Mouse (Mus musculus) retina, postnatal 7 days (tissue): ENCODE measurements around the gene Smap1.

Source experiments
- DNase-seq: peaks from one replicate; pipeline ENCODE4 v3.0.0-alpha.2; 2012; ENCODE audit warnings: low read depth, low spot score

Smap1 gene

GRCm38 (mm10) chr1:23920275-23920674 lies 1.8 kb downstream of the Smap1 start:
- no peak for DNase-seq

DNA sequence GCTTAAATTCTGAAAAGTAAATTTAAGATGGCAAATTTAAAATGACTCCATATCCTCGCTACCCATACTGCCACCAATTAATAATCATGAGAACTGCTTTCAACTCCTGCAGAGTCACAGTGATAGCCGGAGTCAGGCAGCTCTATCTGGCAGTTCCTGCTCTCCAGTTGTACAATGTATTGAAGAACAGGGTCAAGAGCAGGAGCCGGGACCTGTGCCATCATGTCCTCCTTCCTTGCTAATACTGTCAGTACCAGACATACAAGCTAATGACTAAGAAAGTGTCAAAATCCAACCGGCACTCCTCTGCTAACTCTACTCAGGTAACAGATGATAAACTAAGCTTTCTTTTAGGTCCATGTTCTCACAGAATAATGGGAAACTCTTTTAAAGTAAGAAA lies 3.0 kb downstream of the Smap1 start:
- no peak for DNase-seq

DNA sequence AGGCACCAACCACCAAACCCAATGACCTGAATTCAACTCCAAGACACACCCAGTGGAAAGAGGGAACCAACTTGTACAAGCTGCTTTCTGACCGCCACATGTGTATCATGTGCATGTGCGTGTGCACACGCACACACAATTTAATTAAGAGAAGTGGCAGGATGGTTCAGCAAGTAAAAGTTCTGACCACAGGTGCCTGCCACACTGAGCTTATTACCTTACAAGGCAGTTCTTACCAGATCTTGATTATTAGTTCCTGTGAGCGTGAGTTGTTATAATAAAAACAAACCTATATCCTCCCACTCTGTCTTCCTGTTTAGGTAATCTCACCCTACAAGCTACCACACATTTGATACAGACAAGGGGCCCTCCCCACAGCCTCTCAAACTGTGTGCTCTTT lies 6.6 kb downstream of the Smap1 start:
- no peak for DNase-seq

GRCm38 (mm10) chr1:23912988-23913387 lies 9.1 kb downstream of the Smap1 start:
- DNase-seq = no peak

- no peak for DNase-seq
Measured at GRCm38 (mm10) chr1:23906082-23906481, 16.0 kb downstream of the Smap1 start.

- no peak for DNase-seq
Measured at GRCm38 (mm10) chr1:23903340-23903739, 18.8 kb downstream of the Smap1 start.

DNA sequence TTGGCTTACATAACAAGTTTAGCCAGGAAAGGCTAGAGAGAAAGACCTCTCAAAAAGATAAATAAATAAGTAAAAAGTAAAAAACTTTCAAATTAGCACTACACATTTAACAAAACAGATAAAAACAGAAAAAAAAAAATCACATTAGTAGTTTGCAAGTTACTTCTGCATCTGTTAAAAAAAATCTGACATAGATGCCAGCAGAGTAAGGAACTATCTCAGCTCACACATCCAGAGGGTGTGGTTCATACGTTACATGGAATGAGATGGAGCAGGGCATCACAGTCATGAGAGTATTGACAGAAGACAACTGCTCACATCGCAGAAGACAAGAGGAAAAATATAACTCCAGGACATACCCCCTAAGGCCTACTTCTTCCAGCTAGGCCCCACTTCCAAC lies 19.4 kb downstream of the Smap1 start:
- no peak for DNase-seq

DNA sequence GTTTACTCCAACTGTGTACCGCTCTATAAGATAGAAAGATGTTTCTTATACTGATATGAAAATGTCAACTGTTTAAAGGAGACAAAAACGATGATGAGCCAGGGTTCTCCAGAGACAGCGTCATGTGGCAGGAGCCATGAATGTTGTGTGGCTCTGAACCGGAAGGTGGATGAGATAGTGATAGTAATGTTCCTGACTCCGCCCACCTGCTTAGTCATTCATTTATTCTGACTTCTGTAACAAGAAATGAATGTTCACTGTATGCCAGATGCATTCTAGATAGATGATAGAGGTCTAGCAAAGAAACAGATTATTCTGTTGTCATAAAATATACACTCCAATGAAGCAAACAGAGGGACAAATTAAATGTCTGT lies 22.5 kb downstream of the Smap1 start:
- no peak for DNase-seq

DNA sequence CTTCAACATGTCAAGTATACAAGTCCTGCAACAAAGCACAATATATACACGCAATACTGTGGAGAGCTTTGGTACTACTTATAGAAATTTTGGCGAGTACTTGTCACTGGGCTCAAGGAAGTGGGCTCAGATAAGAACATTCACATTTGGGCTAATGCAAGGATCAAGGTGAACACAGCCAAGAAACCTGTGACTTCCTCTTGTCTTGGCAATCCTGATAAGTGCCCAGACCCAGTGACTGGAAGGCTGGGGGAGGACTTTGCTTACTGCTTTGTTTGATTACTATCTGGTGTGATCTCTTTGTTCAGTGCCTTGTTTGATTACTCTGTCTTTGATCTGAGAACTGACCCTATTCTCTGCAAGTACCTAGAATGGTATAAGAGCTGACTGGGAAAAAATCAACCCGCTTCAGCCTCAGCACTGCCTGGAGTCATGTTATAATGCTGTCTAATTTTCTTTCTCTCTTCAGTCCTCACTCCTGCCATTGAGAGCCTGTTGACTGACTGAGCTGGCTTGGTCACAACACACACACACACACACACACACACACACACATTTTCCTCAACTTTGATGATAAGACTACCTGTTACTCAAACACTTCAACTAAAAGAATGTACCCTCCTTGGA lies 23.0 kb downstream of the Smap1 start:
- DNase-seq = no peak

- DNase-seq = no peak
Measured at GRCm38 (mm10) chr1:23892072-23892471, 30.0 kb downstream of the Smap1 start.

DNA sequence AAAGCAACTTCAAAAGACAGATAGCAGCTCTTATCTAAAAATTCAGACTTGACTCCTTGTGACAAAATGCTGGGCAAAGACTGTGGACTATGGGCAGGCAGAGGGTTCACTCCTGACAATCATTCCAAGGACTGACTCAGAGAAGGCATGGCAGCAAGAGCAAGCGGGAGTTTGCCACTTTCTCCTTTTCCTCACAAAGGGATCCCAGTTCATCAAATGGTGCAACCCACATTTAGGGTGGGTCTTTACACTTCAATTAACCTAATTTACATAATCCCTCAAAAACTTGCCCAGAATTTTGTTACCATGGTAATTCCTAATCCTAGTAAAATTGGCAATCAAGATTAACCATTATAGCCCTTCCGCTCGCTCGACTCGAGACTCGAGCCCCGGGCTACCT lies 37.2 kb downstream of the Smap1 start:
- DNase-seq = no peak

DNA sequence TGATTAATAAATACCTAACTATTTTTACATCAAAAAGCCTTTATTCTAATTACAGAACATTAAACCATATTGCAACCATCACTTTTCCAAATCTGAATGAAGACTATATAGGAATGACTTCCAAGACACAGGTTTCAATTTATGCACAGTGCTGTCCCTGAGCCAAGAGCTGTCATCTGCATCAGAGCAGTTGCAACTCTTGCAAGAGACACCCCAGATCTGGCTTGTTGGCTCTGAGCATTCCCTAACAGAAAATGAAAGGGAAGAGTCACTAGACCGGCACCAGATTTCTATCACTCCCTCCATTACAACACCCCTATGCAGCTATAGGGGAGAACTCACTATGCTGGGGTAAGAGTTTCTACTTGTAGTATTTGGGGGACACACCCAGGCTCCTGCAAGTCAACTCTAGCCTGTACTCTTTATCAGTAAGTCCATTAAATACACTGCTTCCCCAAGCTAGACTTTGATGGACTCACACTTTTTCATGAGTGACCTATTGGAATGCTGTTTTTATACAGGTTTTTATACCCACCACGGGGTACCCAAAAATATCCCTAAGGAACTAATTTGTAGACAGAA lies 37.9 kb downstream of the Smap1 start:
- DNase-seq = no peak

DNA sequence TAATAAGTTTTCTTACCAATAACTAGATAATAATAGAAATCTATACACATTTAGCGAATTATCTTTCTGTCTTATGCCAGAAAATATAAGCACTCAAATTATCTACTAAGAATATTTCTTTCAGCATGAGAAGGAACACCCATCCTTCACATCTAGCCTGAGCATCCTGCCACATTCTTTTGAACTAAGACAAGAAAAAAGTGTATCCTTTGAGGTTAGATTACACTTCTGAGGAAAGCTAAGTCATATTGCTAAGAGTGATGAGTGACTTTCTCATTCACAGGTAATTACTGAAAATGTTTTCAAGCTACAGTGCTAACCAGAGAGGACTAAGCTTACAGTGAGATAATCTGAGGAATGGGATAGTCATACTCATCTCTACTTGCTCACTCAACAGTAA lies 39.4 kb downstream of the Smap1 start:
- no peak for DNase-seq

GRCm38 (mm10) chr1:23872194-23872593 lies 49.9 kb downstream of the Smap1 start:
- no peak for DNase-seq

- no peak for DNase-seq
Measured at GRCm38 (mm10) chr1:23867350-23867862, 54.7 kb downstream of the Smap1 start.

GRCm38 (mm10) chr1:23865566-23865965 lies 56.6 kb downstream of the Smap1 start:
- no peak for DNase-seq

DNA sequence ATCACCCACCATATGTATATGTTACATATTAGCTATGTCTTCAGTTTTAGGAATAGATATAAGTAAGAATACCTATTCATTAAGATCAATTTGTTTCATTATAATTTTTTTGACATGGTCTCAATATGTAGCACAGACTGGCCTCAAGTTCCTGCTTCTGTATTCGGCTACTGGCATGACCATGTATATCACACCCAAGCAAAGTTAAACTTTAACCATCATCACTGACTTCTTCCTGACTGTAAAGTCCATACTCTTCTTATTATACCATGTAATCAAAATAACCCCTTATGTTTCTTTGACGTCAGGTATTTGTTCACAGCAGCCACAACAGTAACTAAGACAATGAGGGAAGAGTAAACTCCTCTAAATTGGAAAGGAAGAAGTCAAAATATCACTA lies 61.2 kb downstream of the Smap1 start:
- DNase-seq = no peak

GRCm38 (mm10) chr1:23855623-23856022 lies 66.5 kb downstream of the Smap1 start:
- DNase-seq = no peak

DNA sequence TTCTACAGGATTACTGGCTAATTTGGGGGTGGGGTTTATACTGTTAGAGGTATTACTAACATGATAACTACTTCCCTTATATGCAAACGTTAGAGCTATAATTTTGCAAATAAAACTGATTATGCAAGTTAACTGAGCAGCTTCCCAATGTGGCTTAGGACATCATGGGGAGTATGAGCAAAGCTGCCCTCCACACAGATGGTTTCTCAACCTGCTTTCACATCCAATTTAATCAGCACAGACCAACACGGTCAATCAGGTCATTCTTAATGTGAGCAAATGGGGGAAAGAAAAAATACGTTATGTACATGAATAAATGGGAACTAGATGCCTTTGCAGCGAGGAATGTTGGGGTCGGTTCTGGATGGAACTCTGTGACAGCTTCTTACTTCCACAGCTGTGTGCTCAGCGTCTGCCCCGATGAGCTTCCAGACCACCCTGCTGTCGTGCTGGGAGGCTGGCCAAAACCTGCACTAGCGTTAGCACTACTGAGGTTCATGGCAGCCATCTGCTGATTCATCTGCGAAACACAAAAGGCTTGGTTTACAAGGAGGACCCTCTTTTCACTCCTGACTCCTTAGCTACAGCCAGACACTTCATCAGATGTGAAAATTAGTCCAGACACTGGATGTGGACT lies 76.0 kb downstream of the Smap1 start:
- no peak for DNase-seq

DNA sequence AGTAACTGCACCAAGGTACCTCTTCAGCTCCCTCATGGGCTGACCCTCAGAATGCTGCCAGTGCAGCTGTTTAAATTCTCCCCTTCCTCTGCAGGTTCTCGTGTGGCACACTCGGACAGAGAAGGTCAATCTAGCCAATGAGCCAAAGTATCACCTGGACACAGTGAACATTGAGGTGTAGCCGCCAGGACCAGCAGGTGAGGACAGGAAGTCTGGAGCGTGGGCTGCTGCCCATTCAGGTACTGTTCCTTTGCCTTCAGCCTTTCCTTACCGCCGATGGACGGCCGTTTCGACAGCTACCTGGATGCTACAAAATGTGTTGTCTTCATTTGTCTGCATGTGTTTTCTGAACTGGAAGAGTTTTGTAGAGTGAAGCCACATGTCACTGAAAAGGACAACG lies 77.1 kb downstream of the Smap1 start:
- no peak for DNase-seq

- DNase-seq = no peak
Measured at GRCm38 (mm10) chr1:23843790-23844189, 78.3 kb downstream of the Smap1 start.

- DNase-seq = no peak
Measured at GRCm38 (mm10) chr1:23842629-23843028, 79.5 kb downstream of the Smap1 start.

GRCm38 (mm10) chr1:23840924-23841323 lies 81.2 kb downstream of the Smap1 start:
- DNase-seq = no peak
